Mouse (Mus musculus): ENCODE measurements around the gene Ints3. TPM values are rescaled to one million over a fixed set of nuclear protein-coding genes. Genes with fewer than 3 reads are reported as not detected.
A peak's percentile ranks its signal among the peaks of the same experiment; 100 is the strongest.

The Ints3 gene
- total RNA-seq, 2 experiments from 2014 or later, result 13.6 to 16.1 TPM

GRCm38 (mm10) chr3:90391004-90391403, 42.4 kb downstream of the Ints3 start:
- DNase-seq (ENCODE audit: low spot score), result no peak

GRCm38 (mm10) chr3:90389511-90390490, 43.6 kb downstream of the Ints3 start, which contains the start of gene Slc27a3:
TSS of gene Slc27a3 (minus strand) at chr3:90389938.
- DNase-seq (ENCODE audit: low spot score), result peak; percentile 42

GRCm38 (mm10) chr3:90388726-90389510, 44.5 kb downstream of the Ints3 start:
- no peak for DNase-seq (ENCODE audit: low spot score)

- DNase-seq (ENCODE audit: low spot score), result no peak
Observed at GRCm38 (mm10) chr3:90388192-90388591, 45.2 kb downstream of the Ints3 start.

GRCm38 (mm10) chr3:90387483-90387882, 45.9 kb downstream of the Ints3 start:
- DNase-seq (ENCODE audit: low spot score), result peak; percentile 71

GRCm38 (mm10) chr3:90386817-90387216, 46.6 kb downstream of the Ints3 start:
- DNase-seq (ENCODE audit: low spot score), result no peak

- DNase-seq (ENCODE audit: low spot score), result no peak
Observed at GRCm38 (mm10) chr3:90384851-90385375, 48.5 kb downstream of the Ints3 start.

- DNase-seq (ENCODE audit: low spot score), result no peak
Observed at GRCm38 (mm10) chr3:90383690-90384089, 49.7 kb downstream of the Ints3 start.

- DNase-seq (ENCODE audit: low spot score), result no peak
Observed at GRCm38 (mm10) chr3:90381727-90382126, 51.7 kb downstream of the Ints3 start.

GRCm38 (mm10) chr3:90378496-90378895, 54.9 kb downstream of the Ints3 start:
- DNase-seq (ENCODE audit: low spot score), result no peak

- no peak for DNase-seq (ENCODE audit: low spot score)
Observed at GRCm38 (mm10) chr3:90376247-90376585, 57.2 kb downstream of the Ints3 start.

GRCm38 (mm10) chr3:90375562-90376246, 57.7 kb downstream of the Ints3 start:
- no peak for DNase-seq (ENCODE audit: low spot score)

- no peak for DNase-seq (ENCODE audit: low spot score)
Observed at GRCm38 (mm10) chr3:90374368-90374767, 59.1 kb downstream of the Ints3 start.

GRCm38 (mm10) chr3:90373432-90374028, 59.9 kb downstream of the Ints3 start:
- peak; percentile 86 for DNase-seq (ENCODE audit: low spot score)

- DNase-seq (ENCODE audit: low spot score), result no peak
Observed at GRCm38 (mm10) chr3:90372817-90373216, 60.6 kb downstream of the Ints3 start.

- DNase-seq (ENCODE audit: low spot score), result no peak
Observed at GRCm38 (mm10) chr3:90371857-90372256, 61.6 kb downstream of the Ints3 start.

- no peak for DNase-seq (ENCODE audit: low spot score)
Observed at GRCm38 (mm10) chr3:90369041-90369440, 64.4 kb downstream of the Ints3 start.

- no peak for DNase-seq (ENCODE audit: low spot score)
Observed at GRCm38 (mm10) chr3:90367001-90367632, 66.3 kb downstream of the Ints3 start.

- DNase-seq (ENCODE audit: low spot score), result no peak
Observed at GRCm38 (mm10) chr3:90362346-90362745, 71.1 kb downstream of the Ints3 start.

GRCm38 (mm10) chr3:90361476-90361875, 71.9 kb downstream of the Ints3 start:
- no peak for DNase-seq (ENCODE audit: low spot score)

GRCm38 (mm10) chr3:90359230-90359629, 74.2 kb downstream of the Ints3 start:
- no peak for DNase-seq (ENCODE audit: low spot score)
